Mouse (Mus musculus) heart, embryonic 15.5 days (tissue): Measurements from ENCODE around the gene Cd209g. TPM values are rescaled to one million over a fixed set of nuclear protein-coding genes. Genes with fewer than 3 reads are reported as not detected.

Experiments
- ATAC-seq: fragments of 200-750 bp; cut with Nextera tagmentation; replicated peaks from 2 replicates; pipeline ENCODE4 v1.8.0; 2017; ENCODE audit warnings: low read depth, moderate TSS enrichment; ENCODE audit not compliant: insufficient number of reproducible peaks, insufficient read depth, low FRiP score
- H3K27ac ChIP-seq: fragments of 300-500 bp; sonication (generic); 2 replicates; pipeline ENCODE4 v1.5.1; 2015; ENCODE audit warnings: mild to moderate bottlenecking, inconsistent platforms
- H3K27me3 ChIP-seq: fragments of 300-500 bp; sonication (generic); 2 replicates; pipeline ENCODE4 v1.6.1; 2015; ENCODE audit warnings: inconsistent platforms
- H3K36me3 ChIP-seq: fragments of 300-500 bp; sonication (generic); 2 replicates; pipeline ENCODE4 v1.6.1; 2015; ENCODE audit warnings: mild to moderate bottlenecking, inconsistent platforms
- H3K4me1 ChIP-seq: fragments of 300-500 bp; sonication (generic); replicated peaks from 2 replicates; pipeline ENCODE4 v1.6.1; 2015; ENCODE audit warnings: inconsistent platforms
- H3K4me2 ChIP-seq: fragments of 300-500 bp; sonication (generic); 2 replicates; pipeline ENCODE4 v1.6.1; 2015; ENCODE audit warnings: inconsistent platforms, mild to moderate bottlenecking, moderate library complexity
- H3K4me3 ChIP-seq: fragments of 300-500 bp; sonication (generic); 2 replicates; pipeline ENCODE4 v1.5.1; 2015; ENCODE audit warnings: mild to moderate bottlenecking, inconsistent platforms
- H3K9ac ChIP-seq: fragments of 300-500 bp; sonication (generic); 2 replicates; pipeline ENCODE4 v1.6.1; 2015; ENCODE audit warnings: mild to moderate bottlenecking, inconsistent platforms
- H3K9me3 ChIP-seq: fragments of 300-500 bp; sonication (generic); replicated peaks from 2 replicates; pipeline ENCODE4 v1.6.1; 2016; ENCODE audit warnings: inconsistent platforms
- WGBS: fragments of 180-500 bp; shearing (Covaris S2); methylation state at CpG from one replicate; pipeline ENCODE4 v1.1.7; 2015; ENCODE audit warnings: mixed read lengths; 5-methylcytosine and 5-hydroxymethylcytosine counted together
- polyA plus RNA-seq: library from polyadenylated mRNA; unstranded; fragments of >200 nt; fragmentation: Nextera tagmentation; extraction: Ambion mirVana; gene quantifications from 2 replicates; pipeline ENCODE4 v1.2.1, GENCODE M21; 2015

Gene Cd209g
- polyA plus RNA-seq, 1 experiment from 2014 or later: not detected

- Histone ChIP-seq H3K27ac (peak within 1 kb of the TSS; percentile 26; the same call in 1 of the 2 replicates), H3K9me3 (no peaks in the 10 kb centered on the region), H3K4me2 (peak within 1 kb of the TSS; percentile 78), H3K4me1 (peaks cover 5% of the 10 kb centered on the region; the same call in 1 of the 2 replicates), H3K9ac (peak within 1 kb of the TSS; percentile 88), H3K36me3 (no peaks in the 10 kb centered on the region), H3K27me3 (no peaks in the 10 kb centered on the region), H3K4me3 (peak within 1 kb of the TSS; percentile 82)
- under 1% methylated on average over 42 of the region's 51 CpGs for WGBS
- ATAC-seq: peak; percentile 98
Observed at GRCm38 (mm10) chr8:4165852-4166751, 32.2 kb downstream of the Cd209g start, which contains the start of gene Evi5l. Gene Evi5l, plus strand, starts transcription at chr8:4166567.

- no peaks in the 10 kb centered on the region for H3K9me3 ChIP-seq
- H3K4me1 ChIP-seq: peaks cover 5% of the 10 kb centered on the region; the same call in 1 of the 2 replicates
- no peaks in the 10 kb centered on the region for H3K36me3 ChIP-seq
- peak overlapping the region; percentile 75 for H3K4me2 ChIP-seq
- H3K4me3 ChIP-seq: peak overlapping the region; percentile 82
- no peaks in the 10 kb centered on the region for H3K27me3 ChIP-seq
- 0 out of 2 replicates have a peak overlapping the region, but pooled peaks have one; percentile 2 for H3K27ac ChIP-seq
- H3K9ac ChIP-seq: peak overlapping the region; percentile 88
- ATAC-seq: no peak
- 8% methylated on average over 10 of the region's 10 CpGs for WGBS
Observed at GRCm38 (mm10) chr8:4166881-4167525, 33.1 kb downstream of the Cd209g start.

- no peak overlapping the region for H3K4me3 ChIP-seq
- H3K4me2 ChIP-seq: no peak overlapping the region
- H3K9me3 ChIP-seq: no peaks in the 10 kb centered on the region
- 91% methylated on average over 1 of the region's 1 CpGs for WGBS
- H3K27me3 ChIP-seq: no peaks in the 10 kb centered on the region
- H3K27ac ChIP-seq: no peak overlapping the region
- no peaks in the 10 kb centered on the region for H3K36me3 ChIP-seq
- H3K9ac ChIP-seq: no peak overlapping the region
- no peak for ATAC-seq
- peaks cover 5% of the 10 kb centered on the region; the same call in 1 of the 2 replicates for H3K4me1 ChIP-seq
Observed at GRCm38 (mm10) chr8:4167918-4168317, 34.0 kb downstream of the Cd209g start.

GRCm38 (mm10) chr8:4172486-4172885 is 38.6 kb downstream of the Cd209g start:
- no peak overlapping the region for H3K27ac ChIP-seq
- H3K4me3 ChIP-seq: no peak overlapping the region
- no peaks in the 10 kb centered on the region for H3K27me3 ChIP-seq
- H3K4me1 ChIP-seq: no peaks in the 10 kb centered on the region
- no peak for ATAC-seq
- 59% methylated on average over 3 of the region's 3 CpGs for WGBS
- no peaks in the 10 kb centered on the region for H3K9me3 ChIP-seq
- H3K36me3 ChIP-seq: no peaks in the 10 kb centered on the region
- H3K9ac ChIP-seq: no peak overlapping the region
- H3K4me2 ChIP-seq: no peak overlapping the region

- Histone ChIP-seq H3K4me3 (no peak overlapping the region), H3K36me3 (no peaks in the 10 kb centered on the region), H3K4me2 (no peak overlapping the region), H3K27ac (no peak overlapping the region), H3K4me1 (no peaks in the 10 kb centered on the region), H3K27me3 (no peaks in the 10 kb centered on the region), H3K9ac (no peak overlapping the region), H3K9me3 (no peaks in the 10 kb centered on the region)
- WGBS: 68% methylated on average over 2 of the region's 2 CpGs
- no peak for ATAC-seq
Observed at GRCm38 (mm10) chr8:4174018-4174417, 40.1 kb downstream of the Cd209g start.

GRCm38 (mm10) chr8:4183409-4183808 is 49.5 kb downstream of the Cd209g start:
- Histone ChIP-seq H3K9me3 (no peaks in the 10 kb centered on the region), H3K27me3 (no peaks in the 10 kb centered on the region), H3K27ac (no peak overlapping the region), H3K4me1 (no peaks in the 10 kb centered on the region), H3K4me3 (no peak overlapping the region), H3K36me3 (peaks cover 21% of the 10 kb centered on the region), H3K9ac (no peak overlapping the region), H3K4me2 (no peak overlapping the region)
- WGBS: 79% methylated on average over 8 of the region's 8 CpGs
- ATAC-seq: no peak

GRCm38 (mm10) chr8:4186151-4186550 is 52.3 kb downstream of the Cd209g start:
- H3K36me3 ChIP-seq: peaks cover 26% of the 10 kb centered on the region
- no peak for ATAC-seq
- H3K4me1 ChIP-seq: peaks cover 2% of the 10 kb centered on the region; the same call in 1 of the 2 replicates

More at GRCm38 (mm10) chr8:4186151-4186550, 52.3 kb downstream of the Cd209g start:
- Histone ChIP-seq H3K27me3 (no peaks in the 10 kb centered on the region), H3K9ac (no peak overlapping the region), H3K9me3 (no peaks in the 10 kb centered on the region), H3K4me2 (no peak overlapping the region), H3K27ac (no peak overlapping the region), H3K4me3 (no peak overlapping the region)
- 79% methylated on average over 2 of the region's 2 CpGs for WGBS

Other genes with a start within 250 kb of the Cd209g start
- gene Cd209b, start 207.3 kb upstream of the Cd209g start, polyA plus RNA-seq: not detected in 2 replicates
- 0.18 and 0.34 TPM in 2 replicates for gene Cd209c, start 179.4 kb upstream of the Cd209g start, polyA plus RNA-seq
- not detected in 2 replicates for gene Cd209f, start 28.3 kb upstream of the Cd209g start, polyA plus RNA-seq
- gene Evi5l, start 32.5 kb downstream of the Cd209g start, polyA plus RNA-seq: 12.9 and 18.3 TPM in 2 replicates
- 0.44 and 0.95 TPM in 2 replicates for gene Prr36, start 83.4 kb downstream of the Cd209g start, polyA plus RNA-seq
- 0.11 and 0.49 TPM in 2 replicates for gene Lrrc8e, start 92.7 kb downstream of the Cd209g start, polyA plus RNA-seq
- 21.0 and 24.6 TPM in 2 replicates for gene Map2k7, start 104.6 kb downstream of the Cd209g start, polyA plus RNA-seq
- 0.34 and 0.79 TPM in 2 replicates for gene Gm49320, start 104.8 kb downstream of the Cd209g start, polyA plus RNA-seq
- gene Tgfbr3l, start 114.1 kb downstream of the Cd209g start, polyA plus RNA-seq: 3.0 and 3.3 TPM in 2 replicates
- gene Snapc2, start 119.0 kb downstream of the Cd209g start, polyA plus RNA-seq: 37.7 and 47.0 TPM in 2 replicates
- 27.8 and 37.3 TPM in 2 replicates for gene Ctxn1, start 125.2 kb downstream of the Cd209g start, polyA plus RNA-seq
- gene Timm44, start 141.8 kb downstream of the Cd209g start, polyA plus RNA-seq: 59.5 and 60.2 TPM in 2 replicates
- 15.7 and 63.4 TPM in 2 replicates for gene Ccl25, start 191.1 kb downstream of the Cd209g start, polyA plus RNA-seq
- 160 and 165 TPM in 2 replicates for gene Elavl1, start 191.3 kb downstream of the Cd209g start, polyA plus RNA-seq